Mouse (Mus musculus) lung, postnatal 10 days (tissue): ENCODE results near the gene Nmrk2.
"Not testable (repeated sequence)": the region's sequence is repeated elsewhere in the genome, so short reads cannot be mapped to it uniquely, and the experiment has no call there.

Experiments used
- DNase-seq: peaks from one replicate; pipeline ENCODE4 v3.0.0; 2021

Gene Nmrk2

DNA sequence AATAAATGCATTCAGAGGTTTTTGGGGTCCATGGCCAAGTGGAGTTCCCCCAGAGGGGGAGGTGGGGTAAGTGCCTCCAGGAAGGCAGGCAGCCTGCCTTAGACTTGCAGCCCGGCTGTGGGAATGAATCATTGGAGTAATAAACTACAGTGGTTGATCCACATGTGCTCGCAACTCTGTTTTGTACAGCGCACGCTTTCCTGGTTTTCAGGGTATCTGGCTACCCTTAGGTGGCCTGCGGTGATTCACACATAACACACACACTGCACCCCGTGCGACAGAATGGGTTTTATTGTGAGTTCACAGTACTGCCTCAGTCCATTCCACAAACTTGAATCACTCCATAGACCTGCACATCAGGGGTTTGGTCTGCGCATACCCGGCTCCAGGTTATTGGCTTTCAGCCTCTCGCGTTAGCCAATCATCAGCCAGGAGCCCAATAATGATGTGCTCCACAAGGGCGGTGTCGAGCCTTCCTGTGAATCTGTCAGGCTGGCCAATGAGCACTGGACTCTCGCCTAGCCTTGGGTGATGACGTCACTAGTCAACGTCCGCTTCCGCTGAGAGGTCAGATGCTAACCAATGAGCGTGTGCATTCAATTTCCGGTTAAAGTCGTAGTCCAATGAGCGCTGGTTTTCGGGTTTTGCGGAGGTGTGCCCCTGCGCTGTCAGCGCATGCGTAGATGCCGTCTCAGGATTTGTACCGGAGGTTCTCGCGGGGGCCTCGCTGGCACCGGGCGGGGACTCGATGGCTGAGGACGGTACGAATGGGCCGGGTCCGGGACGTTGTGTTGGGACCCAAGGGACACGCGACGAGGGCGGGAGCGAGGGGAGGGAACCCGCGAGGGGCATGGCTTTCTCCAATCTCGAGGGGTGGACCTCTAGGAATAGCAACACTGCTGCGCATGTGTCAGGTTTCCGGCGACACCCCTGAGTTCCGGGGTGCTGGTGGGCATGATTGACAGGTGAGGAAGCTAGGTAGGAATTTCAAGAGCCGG is 19.2 kb downstream of the Nmrk2 start, which contains the start of gene Dapk3:
TSS of gene Dapk3 (plus strand) at position 670 of the 998 bp plus-strand sequence.
- DNase-seq, result peak; percentile 98

DNA sequence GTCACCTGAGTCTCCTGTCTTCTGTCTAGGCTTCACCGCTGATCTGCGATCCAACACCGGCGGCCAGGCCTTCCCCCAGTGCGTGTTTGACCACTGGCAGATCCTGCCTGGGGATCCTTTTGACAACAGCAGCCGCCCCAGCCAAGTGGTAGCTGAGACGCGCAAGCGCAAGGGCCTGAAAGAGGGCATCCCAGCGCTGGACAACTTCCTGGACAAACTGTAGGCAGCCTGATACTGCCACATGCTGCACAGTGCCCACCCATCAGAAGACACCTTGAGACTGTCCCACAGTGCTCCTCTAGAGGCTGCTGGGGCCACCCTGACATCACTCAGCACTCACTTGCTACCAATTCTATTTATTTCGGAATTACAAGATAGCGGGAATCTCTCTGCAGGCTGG is 20.0 kb downstream of the Nmrk2 start:
- not testable (repeated sequence) for DNase-seq

DNA sequence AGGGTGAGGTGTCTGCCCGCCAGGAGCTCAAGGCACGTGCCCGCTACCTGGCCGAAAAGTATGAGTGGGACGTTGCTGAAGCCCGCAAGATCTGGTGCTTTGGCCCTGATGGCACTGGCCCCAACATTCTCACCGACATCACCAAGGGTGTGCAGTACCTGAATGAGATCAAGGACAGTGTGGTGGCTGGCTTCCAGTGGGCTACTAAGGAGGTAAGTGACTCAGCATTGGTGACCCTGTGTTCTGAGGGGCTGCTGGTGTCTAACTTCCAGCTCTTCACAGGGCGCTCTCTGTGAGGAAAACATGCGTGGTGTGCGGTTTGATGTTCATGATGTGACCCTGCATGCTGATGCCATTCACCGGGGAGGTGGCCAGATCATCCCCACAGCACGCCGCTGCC is 20.9 kb downstream of the Nmrk2 start:
- DNase-seq, result no peak

DNA sequence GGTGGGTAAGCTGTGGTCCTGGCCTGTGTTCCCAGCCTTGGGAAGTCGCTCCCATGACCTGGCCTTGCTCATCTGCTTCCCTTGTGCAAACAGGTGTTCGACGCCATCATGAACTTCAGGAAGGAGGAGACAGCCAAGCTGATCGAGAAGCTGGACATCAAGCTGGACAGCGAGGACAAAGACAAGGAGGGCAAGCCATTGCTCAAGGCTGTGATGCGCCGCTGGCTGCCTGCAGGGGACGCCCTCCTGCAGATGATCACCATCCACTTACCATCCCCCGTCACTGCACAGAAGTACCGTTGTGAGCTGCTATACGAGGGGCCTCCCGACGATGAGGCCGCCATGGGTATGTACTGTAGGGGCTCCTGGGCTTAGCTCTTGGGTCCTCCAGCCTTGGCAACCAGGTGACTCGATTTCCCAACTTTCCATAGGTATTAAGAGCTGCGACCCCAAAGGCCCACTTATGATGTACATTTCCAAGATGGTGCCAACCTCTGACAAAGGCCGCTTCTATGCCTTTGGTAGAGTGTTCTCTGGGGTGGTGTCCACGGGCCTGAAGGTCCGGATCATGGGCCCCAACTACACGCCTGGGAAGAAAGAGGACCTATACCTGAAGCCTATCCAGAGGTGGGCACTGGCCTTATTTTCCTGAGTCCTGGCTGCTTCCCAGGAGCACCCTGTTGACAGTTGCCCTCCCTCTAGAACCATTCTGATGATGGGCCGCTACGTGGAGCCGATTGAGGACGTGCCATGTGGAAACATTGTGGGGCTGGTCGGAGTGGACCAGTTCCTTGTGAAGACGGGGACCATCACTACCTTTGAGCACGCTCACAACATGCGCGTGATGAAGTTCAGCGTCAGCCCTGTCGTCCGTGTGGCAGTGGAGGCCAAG is 22.2 kb downstream of the Nmrk2 start:
- no peak for DNase-seq

DNA sequence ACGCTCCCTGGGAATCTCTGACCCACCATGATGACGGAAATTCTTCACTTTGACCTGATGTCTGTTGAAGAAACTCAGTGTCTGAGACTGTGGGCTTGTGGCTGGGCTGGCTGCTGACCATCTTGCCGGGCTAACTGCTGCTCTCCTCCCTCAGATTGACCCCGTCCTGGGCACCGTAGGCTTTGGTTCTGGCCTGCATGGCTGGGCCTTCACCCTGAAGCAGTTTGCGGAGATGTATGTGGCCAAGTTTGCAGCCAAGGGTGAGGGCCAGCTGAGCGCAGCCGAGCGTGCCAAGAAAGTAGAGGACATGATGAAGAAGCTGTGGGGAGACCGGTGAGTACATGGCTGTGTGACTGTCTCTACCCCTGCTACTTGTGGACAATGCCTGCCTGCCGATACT is 22.9 kb downstream of the Nmrk2 start:
- no peak for DNase-seq

DNA sequence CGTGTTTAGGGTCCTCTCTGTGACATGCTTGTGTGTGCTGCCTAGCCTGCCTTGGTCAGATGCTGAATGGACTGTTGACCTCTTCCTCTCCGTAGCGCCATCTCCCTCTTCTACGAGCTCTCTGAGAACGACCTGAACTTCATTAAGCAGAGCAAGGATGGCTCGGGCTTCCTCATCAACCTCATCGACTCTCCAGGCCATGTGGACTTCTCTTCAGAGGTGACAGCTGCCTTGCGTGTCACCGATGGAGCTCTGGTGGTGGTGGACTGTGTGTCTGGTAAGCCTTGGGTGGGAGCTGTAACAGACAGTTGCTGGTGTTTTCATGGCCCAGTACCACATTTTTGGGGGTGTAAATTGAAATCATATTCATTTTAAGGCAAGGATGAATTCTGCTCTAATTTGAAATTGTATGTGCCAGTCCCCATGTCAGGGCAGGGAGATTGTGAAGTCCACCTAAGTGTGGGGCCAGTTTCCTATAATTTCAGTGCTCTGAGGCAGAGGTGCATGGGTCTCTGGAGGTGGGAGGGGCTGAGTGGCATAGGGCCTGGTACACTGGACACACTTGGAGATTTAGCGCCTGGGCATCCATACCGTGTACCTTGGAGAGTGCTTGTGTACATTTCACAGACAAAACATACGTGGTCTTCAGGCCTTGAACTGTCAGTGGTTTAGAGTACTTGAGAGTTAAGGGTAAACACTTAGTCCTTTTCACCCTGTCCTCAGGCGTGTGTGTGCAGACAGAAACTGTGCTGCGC is 23.7 kb downstream of the Nmrk2 start:
- no peak for DNase-seq

DNA sequence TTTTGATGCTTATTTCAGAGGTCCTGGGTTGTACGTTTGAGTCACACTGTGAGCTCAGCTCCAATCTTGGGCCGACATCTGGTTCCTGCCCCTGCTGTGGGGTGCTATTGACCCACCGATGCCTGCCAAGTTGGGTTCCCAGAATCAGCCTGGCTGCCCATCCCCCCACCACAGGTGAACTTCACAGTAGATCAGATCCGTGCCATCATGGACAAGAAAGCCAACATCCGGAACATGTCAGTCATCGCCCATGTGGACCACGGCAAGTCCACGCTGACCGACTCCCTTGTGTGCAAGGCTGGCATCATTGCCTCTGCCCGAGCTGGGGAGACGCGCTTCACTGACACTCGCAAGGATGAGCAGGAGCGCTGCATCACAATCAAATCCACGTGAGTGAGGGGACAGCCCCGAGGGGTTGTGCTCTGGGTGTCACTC is 24.3 kb downstream of the Nmrk2 start:
- no peak for DNase-seq

DNA sequence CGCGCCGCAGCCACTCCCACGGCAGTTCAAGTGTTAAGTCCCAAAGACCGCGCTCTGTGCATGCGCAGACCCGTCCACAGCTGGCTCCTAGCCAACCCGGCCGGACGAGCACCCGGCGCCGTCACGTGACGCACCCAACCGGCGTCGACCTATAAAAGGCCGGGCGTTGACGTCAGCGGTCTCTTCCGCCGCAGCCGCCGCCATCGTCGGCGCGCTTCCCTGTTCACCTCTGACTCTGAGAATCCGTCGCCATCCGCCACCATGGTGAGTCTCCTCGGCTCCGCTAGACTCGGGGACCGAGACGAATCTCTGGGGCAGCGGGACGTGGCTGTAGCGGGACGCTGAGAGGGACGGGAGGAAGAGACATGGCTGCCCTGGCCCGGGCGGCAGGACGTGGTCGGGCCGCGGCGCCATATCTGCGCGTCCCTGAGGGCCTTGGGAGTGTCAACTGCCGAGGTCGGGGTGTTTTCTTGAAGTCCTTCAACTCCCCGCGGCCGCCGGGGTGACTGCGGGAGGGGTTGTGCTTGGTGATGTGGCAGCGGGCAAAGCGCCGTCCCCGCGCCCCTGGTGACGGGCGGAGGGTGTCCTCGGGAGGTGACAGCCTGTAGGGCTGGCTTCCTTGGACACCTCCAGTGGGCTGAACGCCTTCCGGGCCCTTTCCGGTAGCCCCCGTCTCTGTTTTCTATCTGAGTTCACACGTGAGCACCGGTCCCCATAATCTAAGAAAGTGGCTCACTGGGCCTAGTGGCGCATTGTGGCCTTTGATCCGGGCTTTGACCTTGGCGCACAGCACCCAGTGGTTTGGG is 25.2 kb downstream of the Nmrk2 start, which contains the start of gene Eef2:
TSS of gene Eef2 (plus strand) at position 166 of the 806 bp plus-strand sequence.
- peak; percentile 99 for DNase-seq

DNA sequence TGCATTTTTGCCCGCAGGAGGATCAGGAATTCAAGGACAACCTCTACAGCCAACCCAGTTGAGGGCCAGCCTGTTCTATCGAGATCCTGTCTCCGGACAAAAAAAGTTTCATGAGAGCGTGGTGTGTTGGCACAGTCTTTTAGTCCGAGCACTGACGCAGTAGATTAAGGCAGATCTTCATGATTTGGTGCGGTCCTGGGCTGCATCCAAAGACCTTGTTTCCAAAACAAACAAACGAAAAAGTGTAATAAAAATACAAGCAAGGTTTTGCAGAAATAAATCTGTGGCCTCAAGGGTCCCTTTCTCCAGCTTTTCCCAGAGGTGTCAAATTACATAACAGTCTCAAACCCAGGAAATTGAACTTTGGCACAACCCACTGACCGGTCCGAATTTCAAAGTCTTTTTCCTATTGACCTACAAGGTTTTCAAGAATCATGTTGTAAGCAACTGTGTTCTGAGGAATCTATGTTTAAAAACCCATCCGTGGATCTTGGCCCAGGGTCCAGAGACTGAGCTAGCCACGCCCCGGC is 25.9 kb downstream of the Nmrk2 start:
- peak; percentile 69 for DNase-seq

DNA sequence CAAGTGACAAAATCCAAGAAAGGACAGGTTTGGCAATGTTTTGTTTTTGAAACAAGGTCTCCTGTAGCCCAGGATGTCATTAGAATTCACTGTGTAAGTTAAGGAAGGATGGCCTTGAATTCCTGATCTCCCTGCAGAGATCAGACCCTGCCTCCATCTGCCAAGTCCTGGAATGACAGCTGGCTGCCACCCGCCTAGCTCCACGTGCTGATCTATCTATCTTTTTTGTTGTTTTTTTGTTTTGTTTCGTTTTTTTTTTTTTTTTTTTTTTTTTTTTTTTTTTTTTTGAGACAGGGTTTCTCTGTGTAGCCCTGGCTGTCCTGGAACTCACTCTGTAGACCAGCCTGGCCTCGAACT is 26.5 kb downstream of the Nmrk2 start:
- DNase-seq, result not testable (repeated sequence)

DNA sequence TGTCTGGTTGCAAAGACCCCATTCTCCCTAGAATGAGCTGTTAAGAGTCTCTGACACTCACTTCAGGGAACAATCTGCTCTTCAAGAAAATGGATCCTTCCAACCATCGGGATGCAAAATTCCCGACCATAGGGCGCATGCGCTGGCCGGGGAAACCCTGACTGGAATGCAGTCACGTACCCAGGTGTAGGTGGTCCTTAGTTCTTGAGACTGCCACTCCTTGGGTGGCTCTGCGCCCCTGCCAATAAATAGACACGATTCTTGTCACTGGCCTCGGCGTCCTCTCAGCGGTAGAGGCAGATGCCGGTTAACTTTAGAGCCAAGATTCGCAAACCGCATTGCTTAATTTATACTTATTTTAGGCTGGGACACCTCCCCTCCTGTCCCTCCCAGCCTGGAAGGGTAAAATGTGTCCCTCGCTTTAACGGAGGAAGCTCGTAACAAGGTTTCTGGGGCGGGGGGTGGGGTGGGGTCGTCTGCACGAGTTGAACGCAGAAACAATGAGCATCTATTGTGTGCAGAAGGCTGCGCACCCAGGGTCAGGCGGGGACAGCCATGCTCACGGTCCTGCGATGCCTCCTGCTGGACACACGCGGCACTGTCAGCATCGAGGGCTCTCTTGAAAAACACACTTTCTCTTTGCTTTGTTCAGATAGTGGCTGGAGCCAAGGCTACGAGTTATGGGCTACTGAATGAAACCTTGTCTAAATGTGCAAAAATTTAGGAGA is 27.1 kb downstream of the Nmrk2 start:
- peak; percentile 95 for DNase-seq

DNA sequence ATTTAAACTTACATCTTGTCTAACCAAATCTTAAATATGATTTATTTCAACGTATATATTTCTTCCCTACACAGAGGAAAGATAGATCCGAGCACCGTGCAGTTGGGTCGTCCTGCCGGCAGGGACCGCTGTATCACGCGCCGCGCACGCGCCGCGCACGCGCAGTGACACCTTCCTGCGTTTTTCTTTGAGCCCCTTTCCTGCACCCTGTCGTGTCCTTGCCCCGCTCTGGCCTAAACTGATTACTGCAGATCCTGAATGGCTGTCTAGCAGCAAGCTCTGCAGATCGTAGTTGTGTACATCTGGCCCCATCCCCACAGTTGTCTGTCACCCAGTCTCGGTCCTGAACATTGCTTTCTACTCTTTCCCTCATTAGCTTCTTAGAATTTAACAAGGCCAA is 28.7 kb downstream of the Nmrk2 start:
- peak; percentile 88 for DNase-seq

DNA sequence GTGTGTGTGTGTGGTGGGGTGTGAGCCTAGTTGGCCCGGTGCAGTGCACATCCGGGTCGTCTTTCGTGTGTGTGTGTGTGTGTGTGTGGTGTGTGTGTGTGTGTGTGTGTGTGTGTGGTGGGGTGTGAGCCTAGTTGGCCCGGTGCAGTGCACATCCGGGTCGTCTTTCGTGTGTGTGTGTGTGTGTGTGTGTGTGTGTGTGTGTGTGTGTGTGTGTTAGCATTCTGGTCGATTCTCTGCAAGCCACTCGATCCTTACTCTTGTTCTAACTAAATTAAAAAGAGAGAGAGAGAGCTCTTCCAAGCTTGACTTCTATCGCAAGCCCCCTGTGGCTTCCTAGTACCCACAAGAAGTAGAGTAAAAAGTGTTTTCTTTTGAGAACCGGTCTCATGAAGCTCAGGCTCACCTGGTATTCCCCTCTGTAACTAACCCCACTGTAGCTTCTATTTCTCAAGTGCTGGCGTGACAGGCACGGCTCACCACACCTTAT is 32.4 kb downstream of the Nmrk2 start:
- peak; percentile 66 for DNase-seq

DNA sequence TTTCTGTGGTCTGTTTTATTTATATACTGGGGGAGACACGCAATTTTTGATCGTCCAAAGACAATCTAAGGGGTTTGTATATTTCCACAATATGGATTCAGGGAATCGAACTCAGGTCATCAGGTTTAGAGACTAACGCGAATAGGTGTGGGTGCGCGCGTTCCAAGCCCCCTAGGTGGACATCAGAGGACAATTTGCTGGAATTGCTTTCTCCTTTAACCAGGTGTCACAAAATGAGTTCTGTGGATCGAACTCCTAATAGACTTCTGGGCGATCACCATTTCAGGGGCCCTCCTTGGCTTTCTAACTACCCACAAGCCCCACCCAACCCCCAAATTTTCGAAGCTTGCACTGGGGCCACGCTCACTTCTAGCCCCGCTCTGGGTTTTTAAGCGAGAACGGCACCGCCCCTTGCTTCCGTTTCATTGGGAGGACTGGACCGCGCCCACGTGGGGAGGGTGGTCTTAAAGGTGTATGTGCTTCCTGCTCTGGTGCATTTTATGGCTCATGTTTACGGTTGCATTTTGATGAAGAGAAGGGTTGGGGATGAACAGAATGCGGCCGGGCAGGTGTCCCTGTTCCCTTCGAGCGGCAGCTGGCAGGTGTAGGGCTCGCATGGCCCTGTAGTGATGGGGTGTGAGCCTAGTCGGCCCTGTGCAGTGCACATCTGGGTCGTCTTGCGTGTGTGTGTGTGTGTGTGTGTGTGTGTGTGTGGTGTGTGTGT is 33.2 kb downstream of the Nmrk2 start:
- peak; percentile 95 for DNase-seq

DNA sequence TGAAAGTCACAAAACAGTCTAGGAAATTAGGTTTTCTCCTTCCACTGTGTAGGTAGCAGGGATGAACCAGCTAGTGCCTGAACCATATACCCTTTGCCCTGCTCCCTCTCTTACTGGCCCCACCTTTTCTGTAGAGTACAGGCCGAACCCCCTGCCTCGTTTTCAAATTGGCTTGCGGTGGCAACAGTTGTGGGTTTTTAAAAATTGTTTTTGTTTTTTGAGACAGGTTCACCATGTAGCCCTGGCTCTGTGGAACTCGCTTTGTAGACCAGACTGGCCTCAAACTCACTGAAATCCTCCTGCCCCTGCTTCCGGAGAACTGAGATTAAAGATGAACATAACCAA is 33.8 kb downstream of the Nmrk2 start:
- no peak for DNase-seq

DNA sequence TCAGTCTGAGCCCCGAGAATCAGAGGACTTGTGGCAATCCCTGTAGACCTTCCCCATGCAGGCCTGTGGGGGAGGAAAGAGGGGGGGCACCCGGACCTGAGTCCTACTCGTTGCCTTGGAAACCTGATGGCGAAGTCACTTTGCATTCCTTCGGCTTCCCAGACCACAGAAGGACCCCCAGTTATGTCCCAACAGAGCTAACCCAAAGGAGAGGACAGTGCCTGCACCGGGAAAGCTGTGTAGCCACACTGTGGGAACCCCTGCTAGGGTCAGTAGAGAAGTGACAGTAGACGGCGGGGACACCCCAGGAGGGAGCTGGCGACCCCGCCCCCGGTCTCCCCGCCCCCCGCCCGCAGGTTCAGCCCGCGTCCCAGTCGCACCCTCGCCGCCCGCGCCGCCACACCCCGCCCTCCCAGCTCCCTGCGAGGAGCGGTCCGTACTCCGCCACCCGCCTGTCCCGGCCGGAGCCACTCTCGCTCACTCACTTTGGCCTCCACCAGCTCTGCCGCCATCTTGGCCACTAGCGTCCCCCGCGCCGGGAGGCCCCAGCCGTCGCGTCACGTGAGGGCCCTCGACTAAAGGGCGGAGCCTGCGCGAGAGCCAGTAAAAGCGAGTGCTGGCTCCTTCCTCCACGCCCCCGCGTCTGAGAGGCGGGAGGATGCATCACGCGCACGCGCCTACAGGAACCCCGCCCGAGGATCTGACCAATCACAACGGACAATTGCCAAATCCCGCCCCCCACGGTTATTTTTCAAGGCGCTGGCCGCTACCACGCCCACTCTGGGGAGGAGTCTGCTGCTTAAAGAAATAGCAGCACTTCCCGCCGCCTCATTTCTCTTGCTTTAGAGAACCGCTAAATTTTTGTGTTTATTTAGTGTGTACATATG is 34.4 kb downstream of the Nmrk2 start, which contains the start of gene Pias4:
TSS of gene Pias4 (minus strand) at position 724 of the 887 bp plus-strand sequence.
- peak; percentile 100 for DNase-seq

DNA sequence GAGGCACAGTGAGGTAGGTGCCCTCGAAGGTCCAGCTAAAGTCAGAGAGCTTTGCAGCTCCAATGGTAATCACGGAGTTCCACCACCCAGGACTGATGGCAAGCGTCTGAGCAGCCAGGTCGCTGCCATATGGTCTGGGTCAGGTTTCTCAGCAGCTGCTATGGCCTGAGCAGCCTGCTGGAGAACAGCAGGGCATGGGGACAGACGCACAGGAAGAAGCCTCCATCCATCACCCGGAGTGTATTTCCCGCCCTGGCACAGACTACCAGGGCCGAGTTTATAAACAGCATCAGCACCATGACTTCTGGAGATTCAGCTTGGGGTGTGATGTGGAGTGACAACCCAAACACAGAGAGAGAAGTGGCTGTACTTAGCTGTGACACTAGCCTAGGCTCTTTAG is 36.7 kb downstream of the Nmrk2 start:
- DNase-seq, result no peak

DNA sequence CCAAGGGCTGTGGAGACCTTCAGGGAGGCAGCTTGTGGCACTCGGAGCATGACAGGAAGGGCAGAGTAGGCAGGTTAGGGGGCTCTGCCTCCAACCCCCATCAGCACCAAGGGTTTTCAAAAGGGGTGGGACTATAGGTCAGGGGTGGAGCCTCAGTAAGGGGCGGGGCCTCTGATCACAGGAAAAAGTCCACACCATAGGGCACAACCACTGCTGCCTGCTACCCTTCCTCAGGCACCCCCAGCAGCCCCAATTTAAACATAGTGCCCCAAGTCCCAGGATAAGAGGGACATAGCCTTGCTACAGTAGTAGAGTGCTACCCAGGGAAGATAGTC is 39.6 kb downstream of the Nmrk2 start:
- no peak for DNase-seq
